Mouse (Mus musculus): ENCODE data around the gene Maea. TPM values are rescaled to one million over a fixed set of nuclear protein-coding genes. Genes with fewer than 3 reads are reported as not detected.
"Not testable (repeated sequence)": the region's sequence is repeated elsewhere in the genome, so short reads cannot be mapped to it uniquely, and the experiment has no call there.

The Maea gene
- polyA plus RNA-seq (2016; fragmentation: Nextera tagmentation; extraction: Ambion mirVana), result 177 and 182 TPM in 2 replicates

DNA sequence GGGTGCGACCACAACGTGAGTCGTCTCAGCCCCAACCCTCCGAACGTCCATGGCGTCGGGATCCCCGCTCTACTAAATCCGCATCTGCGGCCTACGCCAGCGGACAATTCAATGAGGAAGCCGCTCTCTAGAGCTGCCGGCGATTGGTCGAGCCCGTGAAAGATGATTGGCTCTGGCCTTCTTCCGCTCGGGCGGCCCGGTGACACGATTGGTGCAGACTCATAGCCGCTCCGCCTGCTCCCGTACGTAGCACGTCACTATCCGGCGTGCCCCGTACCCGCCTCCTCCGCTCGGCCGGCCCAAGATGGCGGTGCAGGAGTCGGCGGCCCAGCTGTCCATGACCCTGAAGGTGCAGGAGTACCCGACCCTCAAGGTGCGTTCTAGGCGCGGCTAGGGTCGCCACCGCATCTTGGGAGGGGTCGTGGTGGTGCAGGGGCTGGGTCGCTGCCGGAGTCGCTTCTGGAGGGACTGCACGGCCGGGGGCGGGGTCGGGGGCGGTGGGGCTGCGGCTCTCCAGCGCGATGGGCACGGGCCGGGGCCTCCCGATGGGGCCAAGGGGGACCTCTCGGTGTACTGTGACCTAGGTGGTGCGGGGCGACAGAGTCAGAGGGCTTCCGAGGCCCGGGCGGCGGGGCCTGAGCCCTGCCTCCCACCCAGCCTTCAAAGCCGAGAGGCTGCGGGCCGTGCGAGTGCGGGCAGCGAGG is at the start of gene Maea:
Maea (plus strand) TSS at position 237 of the 704 bp plus-strand sequence.
- under 1% methylated on average over 71 of the region's 71 CpGs for WGBS
- peak within 1 kb of the TSS; percentile 94 for H3K27ac ChIP-seq (replicated peaks)
- peaks cover 23% of the 10 kb centered on the region for H3K4me1 ChIP-seq
- H3K9me3 ChIP-seq (replicated peaks), result peaks cover 14% of the 10 kb centered on the region
- H3K36me3 ChIP-seq, result peaks cover 29% of the 10 kb centered on the region
- H3K4me3 ChIP-seq, result peak within 1 kb of the TSS; percentile 100
- peak; percentile 97 for DNase-seq (ENCODE audit: low spot score)
- H3K27me3 ChIP-seq (ENCODE audit: low read depth, poor library complexity, severe bottlenecking), result no peaks in the 10 kb centered on the region

DNA sequence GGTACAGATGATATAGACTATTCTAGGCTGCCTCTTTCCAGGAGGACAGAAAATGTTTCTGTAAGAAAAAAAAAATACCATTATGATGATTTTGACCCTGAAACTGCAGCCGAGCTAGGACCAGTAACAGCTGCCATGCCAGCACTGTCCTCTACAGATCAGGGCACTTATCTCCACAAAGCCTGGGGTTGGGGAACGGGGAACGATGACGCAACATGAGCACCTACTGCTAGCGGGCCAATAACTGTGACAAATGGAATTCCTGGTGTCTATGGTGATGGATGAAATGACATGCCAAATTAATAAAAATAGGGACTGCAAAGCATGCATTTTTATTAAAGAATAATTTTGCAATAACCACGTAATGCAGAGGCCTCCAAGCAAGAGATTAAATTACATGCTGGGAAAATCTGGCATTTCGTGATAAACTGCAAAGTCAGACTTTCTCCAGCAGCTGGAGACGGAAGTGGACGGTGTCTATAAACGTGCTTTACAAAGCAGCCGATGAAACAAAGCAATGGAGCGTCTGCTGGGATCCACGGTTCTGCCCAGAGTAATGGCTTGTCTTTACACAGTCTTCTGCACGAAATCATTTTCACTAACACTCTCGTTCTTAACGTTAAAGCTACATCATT is 41.4 kb upstream of the Maea start:
- DNase-seq (ENCODE audit: low spot score), result no peak
- H3K4me1 ChIP-seq, result peaks cover 20% of the 10 kb centered on the region
- WGBS, result 72% methylated on average over 16 of the region's 16 CpGs
- no peak overlapping the region for H3K4me3 ChIP-seq
- H3K36me3 ChIP-seq, result no peaks in the 10 kb centered on the region
- H3K27ac ChIP-seq (replicated peaks), result no peak overlapping the region
- H3K9me3 ChIP-seq (replicated peaks), result no peaks in the 10 kb centered on the region
- H3K27me3 ChIP-seq (ENCODE audit: low read depth, poor library complexity, severe bottlenecking), result peaks cover 19% of the 10 kb centered on the region

DNA sequence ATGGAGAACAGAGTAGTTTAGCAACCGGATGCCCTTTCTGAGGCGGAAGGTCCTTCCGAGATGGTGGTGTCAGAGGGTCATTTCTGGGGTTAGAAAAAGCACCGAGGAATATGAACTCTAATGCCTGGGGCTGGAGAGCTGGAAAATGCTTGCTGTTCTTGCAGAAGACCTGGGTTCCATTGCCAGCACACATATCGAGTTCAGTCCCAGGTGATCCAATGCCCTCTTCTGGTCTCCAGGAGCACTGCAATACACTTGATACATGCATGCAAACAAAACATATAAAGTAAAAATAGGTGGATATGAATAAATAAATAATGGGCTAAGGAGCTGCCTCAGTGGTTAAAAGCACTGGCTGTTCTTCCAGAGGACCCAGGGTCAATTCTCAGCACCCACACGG is 38.1 kb upstream of the Maea start:
- Histone ChIP-seq H3K27me3 (ENCODE audit: low read depth, poor library complexity, severe bottlenecking) (peaks cover 4% of the 10 kb centered on the region; the same call in 1 of the 2 replicates), H3K4me1 (peaks cover 3% of the 10 kb centered on the region), H3K4me3 (no peak overlapping the region), H3K27ac (replicated peaks) (no peak overlapping the region), H3K36me3 (no peaks in the 10 kb centered on the region), H3K9me3 (replicated peaks) (no peaks in the 10 kb centered on the region)
- no peak for DNase-seq (ENCODE audit: low spot score)
- 76% methylated on average over 6 of the region's 6 CpGs for WGBS

DNA sequence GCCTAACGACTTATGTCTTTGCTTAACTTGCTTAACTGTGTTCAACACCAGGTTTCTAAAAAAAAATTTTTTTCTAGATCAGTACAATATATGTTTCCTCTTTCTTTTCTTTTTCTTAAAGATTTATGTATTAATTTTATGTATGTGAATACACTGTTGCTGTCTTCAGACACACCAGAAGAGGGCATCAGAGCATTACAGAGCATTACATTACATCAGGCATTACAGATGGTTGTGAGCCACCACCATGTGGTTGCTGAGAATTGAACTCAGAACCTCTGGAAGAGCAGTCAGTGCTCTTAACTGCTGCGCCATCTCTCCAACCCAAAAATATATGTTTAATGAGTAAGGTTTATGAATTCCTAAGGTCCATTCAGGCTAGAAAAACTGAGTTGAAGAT is 33.5 kb upstream of the Maea start:
- Histone ChIP-seq H3K4me3 (no peak overlapping the region), H3K36me3 (no peaks in the 10 kb centered on the region), H3K27ac (replicated peaks) (no peak overlapping the region), H3K27me3 (ENCODE audit: low read depth, poor library complexity, severe bottlenecking) (no peaks in the 10 kb centered on the region), H3K4me1 (no peaks in the 10 kb centered on the region), H3K9me3 (replicated peaks) (no peaks in the 10 kb centered on the region)
- no peak for DNase-seq (ENCODE audit: low spot score)
- whole genome bisulfite sequencing, result 87% methylated on average over 2 of the region's 2 CpGs

DNA sequence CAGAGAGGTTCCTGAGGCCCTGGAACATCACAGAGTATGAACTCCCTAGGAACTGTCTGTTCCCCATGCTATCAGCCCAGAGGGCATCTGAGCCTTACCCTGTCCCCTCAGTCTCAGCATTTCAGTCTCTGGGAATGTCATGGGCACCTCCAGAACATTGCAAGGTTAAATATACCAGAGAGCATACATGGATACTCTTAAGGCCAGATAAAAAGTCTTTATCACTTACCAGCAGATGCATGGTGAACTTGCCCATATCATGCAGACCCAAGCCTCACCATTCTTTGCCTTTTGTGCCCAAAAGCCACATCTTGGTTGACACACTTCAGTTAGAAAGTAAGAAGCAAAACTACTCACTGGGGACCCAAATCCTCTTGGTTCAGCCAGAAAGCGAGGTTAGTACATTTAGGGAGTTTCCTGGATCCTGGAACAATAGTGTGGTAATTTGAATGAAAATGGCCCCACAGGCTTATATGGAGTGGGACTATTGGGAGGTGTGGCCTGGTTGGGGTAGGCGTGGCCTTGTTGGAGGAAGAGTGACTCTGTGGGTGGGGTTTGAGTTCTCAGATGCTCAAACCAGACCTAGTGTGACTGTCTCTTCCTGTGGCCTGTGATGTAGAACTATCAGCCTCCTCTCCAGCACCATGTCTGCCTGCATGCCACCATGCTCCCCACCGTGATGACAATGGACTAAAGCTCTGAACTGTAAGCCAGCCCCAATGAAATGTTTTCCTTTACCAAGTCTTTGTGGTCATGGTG is 24.4 kb upstream of the Maea start:
- H3K4me3 ChIP-seq, result no peak overlapping the region
- no peak overlapping the region for H3K27ac ChIP-seq (replicated peaks)
- no peaks in the 10 kb centered on the region for H3K27me3 ChIP-seq (ENCODE audit: low read depth, poor library complexity, severe bottlenecking)
- DNase-seq (ENCODE audit: low spot score), result no peak
- H3K36me3 ChIP-seq, result no peaks in the 10 kb centered on the region
- H3K4me1 ChIP-seq, result no peaks in the 10 kb centered on the region
- H3K9me3 ChIP-seq (replicated peaks), result no peaks in the 10 kb centered on the region
- 52% methylated on average over 3 of the region's 3 CpGs for WGBS

DNA sequence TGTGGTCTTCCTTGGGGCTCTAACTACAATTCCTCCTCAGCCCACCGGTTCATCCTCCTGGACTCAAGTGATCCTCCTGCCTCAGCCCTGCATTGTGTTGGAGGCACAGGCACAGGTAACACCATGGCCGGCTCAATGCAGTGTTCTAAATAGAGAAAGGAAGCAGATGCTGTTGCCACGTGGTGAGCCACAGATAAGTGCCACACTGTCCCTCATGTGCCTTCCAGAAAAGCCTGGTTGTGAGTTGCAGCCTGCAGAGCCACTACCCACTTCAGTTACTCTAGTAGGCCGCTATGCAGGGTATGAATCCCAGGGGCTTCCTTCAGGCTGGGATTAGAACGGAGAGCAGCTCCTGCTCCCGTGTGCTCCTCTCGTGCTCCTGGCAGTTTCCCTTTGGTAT is 23.1 kb upstream of the Maea start:
- no peaks in the 10 kb centered on the region for H3K36me3 ChIP-seq
- no peaks in the 10 kb centered on the region for H3K4me1 ChIP-seq
- H3K4me3 ChIP-seq, result no peak overlapping the region
- H3K27ac ChIP-seq (replicated peaks), result no peak overlapping the region
- no peaks in the 10 kb centered on the region for H3K9me3 ChIP-seq (replicated peaks)
- no peak for DNase-seq (ENCODE audit: low spot score)
- WGBS, result 88% methylated on average over 7 of the region's 7 CpGs
- H3K27me3 ChIP-seq (ENCODE audit: low read depth, poor library complexity, severe bottlenecking), result no peaks in the 10 kb centered on the region

DNA sequence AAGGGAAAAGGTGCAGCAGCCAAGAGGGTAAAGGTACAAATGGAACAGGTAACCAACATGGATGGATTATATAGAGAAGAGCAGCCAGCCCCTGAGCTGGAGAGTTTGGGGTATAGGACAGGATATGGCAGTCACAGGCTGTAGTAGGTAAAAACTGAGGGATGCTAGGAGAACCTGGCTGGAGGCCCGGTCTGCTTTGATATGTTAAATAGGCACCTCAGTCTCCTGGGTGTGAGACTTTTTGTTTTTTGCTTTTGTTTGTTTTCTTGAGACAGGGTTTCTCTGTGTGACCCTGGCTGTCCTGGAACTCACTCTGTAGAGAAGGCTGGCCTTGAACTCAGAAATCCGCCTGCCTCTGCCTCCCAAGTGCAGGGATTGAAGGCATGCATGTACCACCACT is 10.8 kb upstream of the Maea start:
- no peak for DNase-seq (ENCODE audit: low spot score)
- H3K27me3 ChIP-seq (ENCODE audit: low read depth, poor library complexity, severe bottlenecking), result no peaks in the 10 kb centered on the region
- no peak overlapping the region for H3K4me3 ChIP-seq
- 55% methylated on average over 2 of the region's 2 CpGs for WGBS
- H3K27ac ChIP-seq (replicated peaks), result no peak overlapping the region
- no peaks in the 10 kb centered on the region; the same call in 1 of the 2 replicates for H3K9me3 ChIP-seq (replicated peaks)
- no peaks in the 10 kb centered on the region for H3K4me1 ChIP-seq
- no peaks in the 10 kb centered on the region for H3K36me3 ChIP-seq

DNA sequence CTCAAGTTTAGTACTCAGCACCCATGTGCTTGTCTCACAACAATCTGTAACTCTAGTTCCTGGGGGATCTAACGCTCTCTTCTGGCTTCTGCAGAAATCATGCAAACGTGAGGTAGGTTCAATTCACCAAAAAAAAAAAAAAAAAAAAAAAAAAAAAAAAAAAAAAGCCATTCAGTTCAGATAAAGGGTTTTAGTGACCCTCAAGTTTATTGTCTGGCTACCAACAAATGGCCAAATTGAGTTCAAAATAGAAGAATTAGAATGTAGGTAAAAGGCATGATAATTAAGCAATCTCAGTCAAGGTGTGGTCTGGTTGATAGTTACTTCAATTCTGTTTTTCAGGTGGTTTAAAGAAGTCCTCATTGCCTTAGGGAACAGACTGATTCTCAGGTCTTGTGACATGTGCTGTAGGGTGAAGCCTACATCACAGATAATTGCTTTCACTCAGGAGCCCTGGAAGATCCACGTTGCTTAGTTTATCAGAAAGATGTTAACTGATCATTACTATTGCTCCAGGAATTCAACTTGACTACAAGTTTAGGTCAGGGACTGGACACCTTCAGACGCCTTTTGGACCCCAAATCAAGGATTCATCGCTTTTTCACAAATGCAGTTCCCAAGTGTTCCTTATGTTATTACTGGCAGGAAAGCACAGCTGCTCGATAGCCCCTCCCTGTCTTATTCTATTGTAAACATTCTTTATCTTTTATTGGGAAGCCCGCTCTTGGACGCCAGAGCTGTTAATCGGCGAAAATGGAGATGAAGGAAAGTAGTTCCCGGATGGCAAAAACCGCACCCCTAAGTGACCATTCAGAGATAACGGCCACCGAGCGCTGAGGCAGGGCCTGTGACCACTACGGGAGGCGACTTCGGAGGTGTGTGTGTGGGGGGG is 682 bp upstream of the Maea start:
- peaks cover 21% of the 10 kb centered on the region for H3K36me3 ChIP-seq
- WGBS, result 27% methylated on average over 18 of the region's 18 CpGs
- peak overlapping the region; percentile 100 for H3K4me3 ChIP-seq
- peaks cover 14% of the 10 kb centered on the region for H3K9me3 ChIP-seq (replicated peaks)
- no peaks in the 10 kb centered on the region for H3K27me3 ChIP-seq (ENCODE audit: low read depth, poor library complexity, severe bottlenecking)
- DNase-seq (ENCODE audit: low spot score), result no peak
- H3K4me1 ChIP-seq, result peaks cover 23% of the 10 kb centered on the region
- peak overlapping the region; percentile 94 for H3K27ac ChIP-seq (replicated peaks)

DNA sequence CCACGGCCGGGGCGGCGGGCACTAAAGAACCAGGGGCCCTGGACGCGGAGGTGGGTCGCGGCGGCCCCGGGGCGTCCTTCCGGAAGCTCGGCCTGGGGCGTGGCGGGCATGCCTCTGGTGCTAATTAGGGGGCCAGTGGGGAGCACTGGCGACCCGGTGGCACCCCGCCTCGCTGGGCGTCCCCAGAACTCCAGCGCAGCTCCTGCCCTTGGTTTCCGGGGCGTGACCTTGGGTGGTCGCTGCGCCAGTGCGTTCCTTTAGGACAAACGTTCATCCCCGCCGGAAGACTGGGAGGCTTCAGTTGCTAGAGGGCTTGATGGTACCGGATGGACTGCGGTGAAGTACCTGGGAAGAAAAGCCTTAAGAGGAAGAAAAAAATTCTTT is 660 bp downstream of the Maea start:
- H3K27ac ChIP-seq (replicated peaks), result peak overlapping the region; percentile 94
- peaks cover 14% of the 10 kb centered on the region for H3K9me3 ChIP-seq (replicated peaks)
- DNase-seq (ENCODE audit: low spot score), result peak; percentile 49
- H3K36me3 ChIP-seq, result peaks cover 32% of the 10 kb centered on the region
- H3K4me3 ChIP-seq, result peak overlapping the region; percentile 100
- 4% methylated on average over 31 of the region's 31 CpGs for WGBS
- H3K4me1 ChIP-seq, result peaks cover 23% of the 10 kb centered on the region
- H3K27me3 ChIP-seq (ENCODE audit: low read depth, poor library complexity, severe bottlenecking), result no peaks in the 10 kb centered on the region

DNA sequence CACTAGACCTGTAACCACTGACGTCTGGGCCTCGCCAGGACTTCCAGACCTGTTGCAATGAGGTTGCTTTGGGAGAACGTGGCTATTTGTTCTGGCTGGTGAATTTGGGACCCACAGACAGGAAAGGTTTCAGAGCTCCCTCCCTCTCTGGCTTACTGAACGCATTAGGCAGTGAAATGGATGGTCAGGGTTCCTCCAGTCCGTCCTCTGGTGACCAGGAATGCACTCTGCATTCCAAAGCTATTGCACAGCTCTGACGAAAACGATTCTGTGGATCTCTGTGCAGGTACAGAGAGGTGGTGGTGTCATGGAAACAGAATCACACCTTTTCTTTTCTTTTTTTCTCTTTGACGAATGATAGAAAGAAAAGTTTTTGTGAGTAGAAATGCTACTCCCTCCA is 1.9 kb downstream of the Maea start:
- Histone ChIP-seq H3K27ac (replicated peaks) (no peak overlapping the region), H3K4me3 (peak overlapping the region; percentile 100; the same call in 1 of the 2 replicates), H3K9me3 (replicated peaks) (peaks cover 14% of the 10 kb centered on the region), H3K36me3 (peaks cover 42% of the 10 kb centered on the region), H3K27me3 (ENCODE audit: low read depth, poor library complexity, severe bottlenecking) (no peaks in the 10 kb centered on the region), H3K4me1 (peaks cover 23% of the 10 kb centered on the region)
- no peak for DNase-seq (ENCODE audit: low spot score)
- WGBS, result 82% methylated on average over 8 of the region's 8 CpGs

DNA sequence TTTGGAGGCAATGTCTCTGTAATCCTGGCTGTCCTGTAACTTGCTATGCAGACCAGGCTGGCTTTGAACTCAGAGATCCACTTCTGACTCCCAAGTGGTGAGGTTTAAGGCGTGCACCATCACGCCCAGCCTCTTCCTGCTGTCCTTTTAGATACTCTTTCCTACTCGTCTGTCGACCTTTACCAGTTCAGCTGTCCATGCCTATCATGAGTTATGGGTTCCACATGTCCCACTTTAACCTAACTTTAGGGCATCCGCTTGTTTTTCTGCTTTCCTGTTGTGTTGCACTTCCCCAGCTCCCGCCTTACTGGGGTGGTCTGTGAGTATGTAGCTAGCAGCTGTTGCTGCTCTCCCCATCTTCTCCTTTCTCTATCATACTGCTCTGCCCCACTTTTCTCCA is 5.9 kb downstream of the Maea start:
- H3K4me3 ChIP-seq, result no peak overlapping the region
- H3K27ac ChIP-seq (replicated peaks), result no peak overlapping the region
- no peaks in the 10 kb centered on the region for H3K27me3 ChIP-seq (ENCODE audit: low read depth, poor library complexity, severe bottlenecking)
- no peak for DNase-seq (ENCODE audit: low spot score)
- H3K4me1 ChIP-seq, result peaks cover 14% of the 10 kb centered on the region
- peaks cover 61% of the 10 kb centered on the region for H3K36me3 ChIP-seq
- WGBS, result 90% methylated on average over 6 of the region's 6 CpGs
- no peaks in the 10 kb centered on the region for H3K9me3 ChIP-seq (replicated peaks)

DNA sequence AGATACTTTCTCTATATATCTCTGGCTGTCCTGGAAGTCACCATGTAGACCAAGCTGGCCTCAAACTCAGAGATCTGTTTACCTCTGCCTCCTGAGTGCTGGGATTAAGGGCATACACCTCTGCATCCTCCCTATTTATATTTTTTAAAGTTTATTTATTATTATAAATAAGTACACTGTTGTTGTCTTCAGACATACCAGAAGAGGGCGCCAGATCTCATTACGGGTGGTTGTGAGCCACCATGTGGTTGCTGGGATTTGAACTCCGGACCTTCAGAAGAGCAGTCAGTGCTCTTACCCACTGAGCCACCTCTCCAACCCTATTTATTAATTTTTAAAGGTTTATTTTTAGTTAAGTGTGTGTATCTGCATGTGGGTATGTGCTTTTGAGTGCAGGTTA is 6.9 kb downstream of the Maea start:
- peaks cover 65% of the 10 kb centered on the region for H3K36me3 ChIP-seq
- not testable (repeated sequence) for H3K27ac ChIP-seq (replicated peaks); DNase-seq (ENCODE audit: low spot score); H3K4me3 ChIP-seq; H3K27me3 ChIP-seq (ENCODE audit: low read depth, poor library complexity, severe bottlenecking); H3K4me1 ChIP-seq; H3K9me3 ChIP-seq (replicated peaks)
- WGBS, result 71% methylated on average over 3 of the region's 3 CpGs

Data from midbrain, embryonic 10.5 days (tissue).